Mouse (Mus musculus) skeletal muscle tissue, postnatal 0 days (tissue): ENCODE data around the gene Adck1. TPM values are rescaled to one million over a fixed set of nuclear protein-coding genes. Genes with fewer than 3 reads are reported as not detected.

Experiments used
- polyA plus RNA-seq: library from polyadenylated mRNA; unstranded; fragments of >200 nt; fragmentation: Nextera tagmentation; extraction: Ambion mirVana; gene quantifications from 2 replicates; pipeline ENCODE4 v1.2.1, GENCODE M21; 2015

The Adck1 gene
- polyA plus RNA-seq, result 10.6 and 11.8 TPM in 2 replicates

GRCm38 (mm10) chr12:88360441-88361119 lies at the start of gene Adck1:
TSS of gene Adck1 (plus strand) at chr12:88360554.

GRCm38 (mm10) chr12:88323926-88324325 lies 36.4 kb upstream of the Adck1 start, which contains the start of gene Gm5039:
TSS of gene Gm5039 (minus strand) at chr12:88324026.

Other genes with a start within 250 kb of the Adck1 start
- gene Gm10436, start 178.4 kb upstream of the Adck1 start, polyA plus RNA-seq, result not detected in 2 replicates
- gene Gm8332, start 110.5 kb upstream of the Adck1 start, polyA plus RNA-seq, result not detected in 2 replicates
- not detected in 2 replicates for gene Gm5662, start 86.1 kb upstream of the Adck1 start, polyA plus RNA-seq
- gene Gm5039, start 36.5 kb upstream of the Adck1 start, polyA plus RNA-seq, result not detected in 2 replicates